Mouse (Mus musculus): ENCODE results near the gene Proser2. TPM values are rescaled to one million over a fixed set of nuclear protein-coding genes. Genes with fewer than 3 reads are reported as not detected.

Gene Proser2
- polyA plus RNA-seq, 1 experiment: 2.3 TPM

DNA sequence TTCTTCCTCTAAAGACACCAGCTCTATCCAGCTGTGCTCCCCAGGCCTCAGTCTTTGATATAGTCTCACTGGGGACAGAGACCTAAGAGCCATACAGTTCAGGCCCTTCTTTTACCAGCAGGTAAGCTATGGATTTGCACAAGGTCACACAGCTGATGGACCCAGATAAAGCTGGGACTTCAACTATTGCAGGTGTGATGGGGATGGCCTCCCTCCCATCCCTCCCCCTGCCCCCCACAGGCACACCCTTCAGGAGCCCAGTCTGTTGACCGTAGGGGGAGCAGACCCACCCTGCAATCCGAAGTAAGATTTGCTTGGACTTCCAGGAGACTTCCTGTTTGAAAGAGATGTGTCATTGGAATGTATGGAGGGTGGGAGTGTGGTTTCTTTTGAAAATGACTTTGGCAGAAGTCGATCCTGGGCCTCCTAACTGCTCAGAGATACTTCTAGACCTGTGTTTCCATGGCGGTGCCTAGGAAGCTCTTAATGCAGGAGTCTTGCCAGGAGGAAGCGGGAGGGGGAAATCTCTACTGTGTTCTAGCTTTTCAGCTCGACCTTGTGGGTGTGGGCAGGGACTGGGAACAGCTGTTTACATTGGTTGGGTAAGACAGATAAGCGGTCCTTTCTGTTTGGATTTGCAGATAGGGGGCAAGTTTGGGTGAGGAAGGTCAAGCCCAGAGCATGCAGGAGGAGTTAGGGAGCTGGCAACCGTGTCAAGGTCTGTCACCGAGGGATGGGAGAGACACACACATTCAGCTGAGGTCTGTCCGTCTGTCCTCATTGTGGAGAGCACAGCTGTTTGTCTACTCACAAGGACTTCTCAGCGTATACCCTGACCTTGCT is 58.2 kb downstream of the Proser2 start:
- Histone ChIP-seq H3K4me3 (ENCODE audit: insufficient read depth, low read depth, low read length) (no peak overlapping the region), H3K4me1 (ENCODE audit: control insufficient read depth, insufficient read depth, insufficient read length, low read length) (peaks cover 5% of the 10 kb centered on the region; the same call in 1 of the 2 replicates), H3K27ac (replicated peaks; ENCODE audit: low read depth, low read length) (no peak overlapping the region)

DNA sequence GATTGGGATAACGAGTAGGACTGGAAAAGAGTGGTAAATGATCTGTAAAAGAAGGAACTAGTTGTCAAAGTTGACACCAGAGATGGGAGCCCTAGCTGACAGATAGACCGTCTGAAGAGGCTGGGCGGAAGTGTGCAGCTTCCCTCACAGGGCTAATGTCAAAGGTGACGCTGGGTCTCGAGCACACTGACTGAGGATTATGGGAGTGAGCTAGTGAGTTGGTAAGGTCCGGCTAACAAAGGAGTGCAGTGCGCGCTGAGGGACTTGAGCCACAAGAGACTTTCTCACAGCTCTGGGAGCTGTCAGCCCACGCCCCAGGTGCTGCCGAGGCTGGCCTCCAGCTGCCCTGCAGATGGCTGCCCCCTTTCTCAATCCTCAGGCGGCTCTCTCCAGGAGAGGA is 59.1 kb downstream of the Proser2 start:
- Histone ChIP-seq H3K4me3 (ENCODE audit: insufficient read depth, low read depth, low read length) (no peak overlapping the region), H3K4me1 (ENCODE audit: control insufficient read depth, insufficient read depth, insufficient read length, low read length) (peaks cover 5% of the 10 kb centered on the region; the same call in 1 of the 2 replicates), H3K27ac (replicated peaks; ENCODE audit: low read depth, low read length) (no peak overlapping the region)

DNA sequence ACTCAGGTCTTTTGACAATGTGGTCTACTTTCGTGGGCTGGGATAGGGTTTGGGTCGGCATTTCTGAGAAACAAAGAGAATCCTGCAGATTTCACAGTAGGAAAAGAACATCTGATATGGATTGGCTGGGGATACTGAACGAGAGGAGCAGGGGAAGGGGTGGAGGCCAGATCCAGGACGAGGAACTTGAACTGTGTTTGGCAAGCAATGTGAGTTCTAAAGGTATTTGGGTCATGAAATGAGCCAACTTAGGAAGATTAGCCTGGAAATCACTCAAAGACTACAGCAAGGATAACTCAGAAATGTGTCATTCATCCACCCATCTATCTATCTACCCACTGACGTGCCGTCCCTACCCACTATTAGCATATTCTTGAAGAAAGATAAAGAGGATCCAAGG is 62.7 kb downstream of the Proser2 start:
- Histone ChIP-seq H3K4me3 (ENCODE audit: insufficient read depth, low read depth, low read length) (no peak overlapping the region), H3K4me1 (ENCODE audit: control insufficient read depth, insufficient read depth, insufficient read length, low read length) (no peaks in the 10 kb centered on the region), H3K27ac (replicated peaks; ENCODE audit: low read depth, low read length) (no peak overlapping the region)

DNA sequence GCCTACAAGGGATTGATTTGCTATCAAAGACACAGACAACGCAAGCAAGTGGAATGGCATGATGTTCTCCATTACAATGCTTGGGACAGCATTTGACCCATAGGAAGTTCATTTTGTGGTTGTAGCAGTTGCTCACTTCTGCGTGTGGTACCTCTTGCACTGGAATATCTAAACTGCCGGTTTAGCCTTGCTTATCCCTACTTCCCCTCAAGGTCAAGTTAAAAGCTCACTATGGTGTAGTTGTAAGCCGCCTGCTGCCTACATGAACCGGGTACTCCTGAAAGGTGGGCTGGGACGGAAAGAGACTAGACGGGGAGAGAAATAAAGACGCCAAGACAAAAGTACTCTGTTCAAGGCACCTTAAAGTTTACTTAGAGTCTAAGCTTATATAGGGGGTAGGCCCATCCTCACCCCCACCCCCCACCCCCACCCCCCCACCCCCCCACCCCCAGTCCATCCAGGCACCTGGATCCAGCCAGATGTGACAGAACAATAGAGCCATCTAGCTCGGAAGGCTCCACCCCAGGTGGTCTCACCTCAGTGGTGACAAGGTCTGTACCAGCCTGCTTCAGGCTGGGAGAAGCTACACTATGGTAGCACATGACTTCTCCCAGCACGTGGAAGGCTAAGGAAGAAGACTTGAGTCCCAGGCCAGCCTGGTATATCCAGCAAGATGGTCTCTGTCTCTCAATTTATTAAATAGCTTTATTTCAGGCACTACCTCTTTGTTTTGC is 69.8 kb downstream of the Proser2 start:
- Histone ChIP-seq H3K4me3 (ENCODE audit: insufficient read depth, low read depth, low read length) (no peak overlapping the region), H3K27ac (replicated peaks; ENCODE audit: low read depth, low read length) (no peak overlapping the region), H3K4me1 (ENCODE audit: control insufficient read depth, insufficient read depth, insufficient read length, low read length) (0 out of 2 replicates have a peak, but pooled peaks cover 2% of the 10 kb centered on the region)

DNA sequence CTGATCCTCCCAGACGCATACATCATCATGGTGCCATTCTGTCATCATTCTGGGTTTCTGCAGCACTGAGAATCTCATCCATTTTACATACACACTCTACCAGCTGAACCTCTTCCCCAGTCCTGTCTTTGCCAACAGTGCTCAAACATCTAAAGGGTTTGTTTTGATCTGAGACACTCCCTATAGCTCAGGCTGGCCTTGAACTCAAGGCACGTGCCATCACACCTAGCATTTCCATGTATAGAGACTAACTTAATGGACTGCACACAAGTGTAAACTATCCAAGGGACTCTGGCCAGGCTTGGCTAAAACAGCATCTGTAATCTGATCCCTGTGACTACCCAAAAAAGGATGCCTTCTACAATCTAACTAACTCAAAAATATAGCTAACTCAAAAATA is 70.7 kb downstream of the Proser2 start:
- H3K27ac ChIP-seq (replicated peaks; ENCODE audit: low read depth, low read length): no peak overlapping the region
- 0 out of 2 replicates have a peak, but pooled peaks cover 2% of the 10 kb centered on the region for H3K4me1 ChIP-seq (ENCODE audit: control insufficient read depth, insufficient read depth, insufficient read length, low read length)
- no peak overlapping the region for H3K4me3 ChIP-seq (ENCODE audit: insufficient read depth, low read depth, low read length)

DNA sequence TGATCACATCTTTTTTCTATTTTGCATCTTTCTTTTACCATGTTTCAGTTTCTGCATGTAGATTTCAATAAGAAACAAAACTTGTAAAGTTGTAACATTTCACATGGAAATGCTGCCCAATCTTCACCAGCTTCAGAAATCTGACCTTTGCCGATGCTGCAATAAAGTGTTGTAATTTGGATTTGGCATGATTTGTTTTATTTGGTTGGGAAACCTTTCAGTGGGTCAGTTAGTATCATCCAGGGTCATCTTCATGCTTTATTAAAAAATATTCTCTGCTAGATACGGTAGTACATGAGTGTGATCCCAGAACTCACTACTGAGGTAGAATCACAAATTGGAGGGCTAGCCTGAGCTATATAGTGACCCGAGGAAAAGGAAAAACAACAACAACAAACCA is 73.5 kb downstream of the Proser2 start:
- Histone ChIP-seq H3K27ac (replicated peaks; ENCODE audit: low read depth, low read length) (no peak overlapping the region), H3K4me3 (ENCODE audit: insufficient read depth, low read depth, low read length) (no peak overlapping the region), H3K4me1 (ENCODE audit: control insufficient read depth, insufficient read depth, insufficient read length, low read length) (0 out of 2 replicates have a peak, but pooled peaks cover 2% of the 10 kb centered on the region)

DNA sequence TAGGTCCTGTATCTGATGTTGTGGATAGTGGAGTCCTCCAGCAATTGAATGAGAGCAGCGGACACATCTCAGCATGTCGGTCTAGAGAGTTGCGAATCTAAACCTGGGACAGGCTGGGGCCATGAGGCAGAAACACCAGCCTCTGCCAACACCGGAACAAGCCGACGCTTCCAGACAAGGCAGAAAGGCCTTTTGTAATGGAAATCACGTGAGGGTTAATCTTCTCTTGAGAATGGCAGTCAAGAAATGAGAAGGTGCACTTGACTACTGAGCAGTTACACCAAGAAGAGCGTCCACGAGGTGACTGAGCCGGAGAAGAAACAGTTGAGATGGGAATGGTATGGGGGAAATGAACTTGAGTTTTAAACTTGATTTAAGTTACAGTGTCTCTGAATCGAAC is 74.5 kb downstream of the Proser2 start:
- Histone ChIP-seq H3K4me3 (ENCODE audit: insufficient read depth, low read depth, low read length) (no peak overlapping the region), H3K4me1 (ENCODE audit: control insufficient read depth, insufficient read depth, insufficient read length, low read length) (0 out of 2 replicates have a peak, but pooled peaks cover 2% of the 10 kb centered on the region), H3K27ac (replicated peaks; ENCODE audit: low read depth, low read length) (no peak overlapping the region)

DNA sequence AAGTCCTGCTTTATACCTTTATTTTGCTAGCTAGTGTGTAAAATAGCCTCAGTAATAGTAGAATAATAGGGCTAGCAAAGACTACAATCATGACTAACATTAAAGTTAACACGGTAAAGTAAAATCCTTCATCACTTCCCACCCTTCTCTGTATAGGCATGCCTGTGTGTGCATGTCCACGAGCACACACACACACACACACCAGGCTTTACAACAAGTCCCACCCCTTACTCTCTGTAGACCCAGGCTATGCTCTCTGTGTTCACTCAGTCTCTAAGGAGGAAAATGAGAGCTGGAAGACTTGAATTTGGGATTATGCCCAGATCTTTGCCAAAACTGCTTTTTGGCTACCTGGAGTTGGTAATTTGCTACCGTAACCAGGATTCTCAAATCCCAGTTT is 81.0 kb downstream of the Proser2 start:
- no peak overlapping the region for H3K4me3 ChIP-seq (ENCODE audit: insufficient read depth, low read depth, low read length)
- no peak overlapping the region for H3K27ac ChIP-seq (replicated peaks; ENCODE audit: low read depth, low read length)
- H3K4me1 ChIP-seq (ENCODE audit: control insufficient read depth, insufficient read depth, insufficient read length, low read length): no peaks in the 10 kb centered on the region

DNA sequence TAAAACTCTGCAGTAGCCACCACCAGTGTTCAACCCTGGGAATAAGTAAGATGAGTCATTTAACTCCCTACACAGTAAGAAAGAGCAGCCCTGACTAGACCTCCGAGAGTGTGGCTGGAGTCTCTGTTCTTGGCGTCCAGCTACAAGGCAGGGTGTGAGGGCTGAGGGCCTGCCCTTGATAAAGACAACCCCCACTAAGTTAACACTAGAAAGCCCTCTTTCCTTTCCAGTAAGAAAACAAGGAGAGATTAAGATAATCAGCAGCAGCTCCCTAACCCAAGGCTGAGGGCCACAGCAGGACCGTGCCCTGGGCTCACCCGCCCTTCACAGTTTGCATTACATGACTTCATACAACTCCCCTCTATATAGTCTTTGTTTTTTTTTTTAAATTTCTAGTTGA is 81.4 kb downstream of the Proser2 start:
- H3K4me1 ChIP-seq (ENCODE audit: control insufficient read depth, insufficient read depth, insufficient read length, low read length): no peaks in the 10 kb centered on the region

More for the DNA sequence above, 81.4 kb downstream of the Proser2 start:
- Histone ChIP-seq H3K4me3 (ENCODE audit: insufficient read depth, low read depth, low read length) (no peak overlapping the region), H3K27ac (replicated peaks; ENCODE audit: low read depth, low read length) (no peak overlapping the region)

Other genes with a start within 250 kb of the Proser2 start
- 11.4 and 17.1 TPM in 2 replicates for gene Sec61a2, start 234.8 kb downstream of the Proser2 start, polyA plus RNA-seq (2012; ENCODE audit: insufficient read depth, insufficient read length, missing spikeins)
- gene Dhtkd1, start 187.4 kb downstream of the Proser2 start, polyA plus RNA-seq (2012; ENCODE audit: insufficient read depth, insufficient read length, missing spikeins): 1.8 and 2.1 TPM in 2 replicates
- gene Upf2, start 178.7 kb downstream of the Proser2 start, polyA plus RNA-seq (2012; ENCODE audit: insufficient read depth, insufficient read length, missing spikeins): 12.4 and 14.4 TPM in 2 replicates
- 60.2 and 61.2 TPM in 2 replicates for gene Echdc3, start 82.8 kb upstream of the Proser2 start, polyA plus RNA-seq (2012; ENCODE audit: insufficient read depth, insufficient read length, missing spikeins)
- 4.0 and 5.6 TPM in 2 replicates for gene Usp6nl, start 192.5 kb upstream of the Proser2 start, polyA plus RNA-seq (2012; ENCODE audit: insufficient read depth, insufficient read length, missing spikeins)